In genomic region chr7:84528796-84529533, GRCm38 (mm10) we compare ENCODE assay signal across 9 mouse cellular contexts. TPM values are rescaled to one million over a fixed set of nuclear protein-coding genes. Genes with fewer than 3 reads are reported as not detected.
DNase-seq lines count a peak whose midpoint lies in the region; ATAC-seq and TF ChIP-seq lines count a peak whose summit lies in the region.
"Had no signal": no experiment of that assay in that cellular context is flagged by ENCODE, and none has a peak within 500 bp of the region (broad histone marks: within the 10 kb centered on the region; RNA-seq: fewer than 3 reads in every experiment).

Gm2115 (plus strand) TSS chr7:84528954.

- intact Hi-C loops in gastrocnemius, adult 2 months (cut with DNase I): no loop called here

- H3K9ac ChIP-seq in kidney, embryonic 15.5 days: peak within 1 kb of the TSS; percentile 22; the same call in 1 of the 2 replicates
- no peak within 1 kb of the TSS for H3K9ac ChIP-seq in liver, embryonic 11.5 days (ENCODE audit: low read depth, low read length)
- peak within 1 kb of the TSS; percentile 80 for H3K9ac ChIP-seq in neural tube, embryonic 13.5 days
- H3K9ac ChIP-seq: liver, embryonic 14.5 days had no signal

- no peak within 1 kb of the TSS for H3K27ac ChIP-seq in gastrocnemius, adult 2 months
- H3K27ac ChIP-seq in kidney, embryonic 15.5 days: no peak within 1 kb of the TSS
- H3K27ac ChIP-seq in liver, embryonic 11.5 days (ENCODE audit: low read depth, low read length): no peak within 1 kb of the TSS
- no peak within 1 kb of the TSS for H3K27ac ChIP-seq in neural tube, embryonic 13.5 days (replicated peaks)
- H3K27ac ChIP-seq: liver, embryonic 14.5 days had no signal

- WGBS in kidney, embryonic 15.5 days: 2% methylated on average over 52 of the region's 52 CpGs
- 3% methylated on average over 52 of the region's 52 CpGs for WGBS in liver, embryonic 11.5 days
- under 1% methylated on average over 52 of the region's 52 CpGs for WGBS in neural tube, embryonic 13.5 days

- peaks cover 35% of the 10 kb centered on the region for H3K27me3 ChIP-seq in kidney, embryonic 15.5 days
- H3K27me3 ChIP-seq in liver, embryonic 11.5 days (replicated peaks; ENCODE audit: control insufficient read depth, insufficient read depth, low read length): peaks cover 25% of the 10 kb centered on the region
- peaks cover 24% of the 10 kb centered on the region for H3K27me3 ChIP-seq in neural tube, embryonic 13.5 days

- DNase-seq in gastrocnemius, adult 2 months: peak; percentile 40
- no peak for DNase-seq in gastrocnemius, postnatal 25 days
- peak; percentile 72 to 81 for DNase-seq in cerebellum, postnatal 10 days
- DNase-seq in liver, embryonic 11.5 days (ENCODE audit: low spot score): peak; percentile 39

- H3K4me3 ChIP-seq in gastrocnemius, adult 2 months: peak within 1 kb of the TSS; percentile 56
- H3K4me3 ChIP-seq in kidney, embryonic 15.5 days (replicated peaks): peak within 1 kb of the TSS; percentile 47
- peak within 1 kb of the TSS; percentile 31 for H3K4me3 ChIP-seq in liver, embryonic 11.5 days (ENCODE audit: low read depth, low read length)
- H3K4me3 ChIP-seq in neural tube, embryonic 13.5 days: peak within 1 kb of the TSS; percentile 53

- ATAC-seq in granulocyte monocyte progenitor cell, adult 5-6 weeks (replicated peaks; ENCODE audit: poor library complexity, severe bottlenecking): peak; percentile 52
- peak; percentile 95 for ATAC-seq in kidney, embryonic 15.5 days (replicated peaks; ENCODE audit: low FRiP score)
- ATAC-seq in liver, embryonic 11.5 days (replicated peaks; ENCODE audit: low FRiP score): 0 out of 2 replicates have a peak, but pooled peaks have one; percentile 23
- peak; percentile 84 for ATAC-seq in neural tube, embryonic 13.5 days (ENCODE audit: low read depth)
- no peak for ATAC-seq in monocyte, adult 5-6 weeks (replicated peaks; ENCODE audit: insufficient number of reproducible peaks, low FRiP score, low TSS enrichment, poor library complexity, severe bottlenecking)

- no peak for TF ChIP-seq CTCF in gastrocnemius, adult 2 months (IDR thresholded peaks at IDR 0.05)

- no peaks in the 10 kb centered on the region for H3K36me3 ChIP-seq in kidney, embryonic 15.5 days
- no peaks in the 10 kb centered on the region for H3K36me3 ChIP-seq in liver, embryonic 11.5 days (ENCODE audit: control insufficient read depth, insufficient read depth, low read length)
- no peaks in the 10 kb centered on the region for H3K36me3 ChIP-seq in neural tube, embryonic 13.5 days

- peaks cover 16% of the 10 kb centered on the region for H3K4me1 ChIP-seq in kidney, embryonic 15.5 days
- no peaks in the 10 kb centered on the region for H3K4me1 ChIP-seq in liver, embryonic 11.5 days (replicated peaks; ENCODE audit: control insufficient read depth, insufficient read depth, low read length)
- peaks cover 14% of the 10 kb centered on the region for H3K4me1 ChIP-seq in neural tube, embryonic 13.5 days (replicated peaks)

- no peaks in the 10 kb centered on the region for H3K9me3 ChIP-seq in kidney, embryonic 15.5 days (replicated peaks)
- H3K9me3 ChIP-seq in liver, embryonic 11.5 days (ENCODE audit: control insufficient read depth, low read length): no peaks in the 10 kb centered on the region
- no peaks in the 10 kb centered on the region for H3K9me3 ChIP-seq in neural tube, embryonic 13.5 days

- H3K4me2 ChIP-seq in kidney, embryonic 15.5 days: peak within 1 kb of the TSS; percentile 83
- H3K4me2 ChIP-seq in liver, embryonic 11.5 days: peak within 1 kb of the TSS; percentile 59
- peak within 1 kb of the TSS; percentile 93 for H3K4me2 ChIP-seq in neural tube, embryonic 13.5 days

RNA-seq across cellular contexts. Expression of gene Gm2115, which starts in this region (rescaled TPM):
- total RNA-seq in gastrocnemius, adult 2 months (2021): under 1 TPM; 0.10 to 0.17 TPM
- under 1 TPM; 0.16 to 0.18 TPM for total RNA-seq in gastrocnemius, postnatal 25 days (2021)
- total RNA-seq in granulocyte monocyte progenitor cell, adult 5-6 weeks (2014; fragmentation: Nextera tagmentation): not detected in 2 replicates
- total RNA-seq in granulocyte monocyte progenitor cell, adult 5-6 weeks (2017): not detected in 2 replicates
- polyA plus RNA-seq in kidney, embryonic 15.5 days (2015; fragmentation: Nextera tagmentation; extraction: Ambion mirVana): 0.18 and 0.60 TPM in 2 replicates
- polyA plus RNA-seq in liver, embryonic 11.5 days (2014; fragmentation: Nextera tagmentation; extraction: Ambion mirVana): 0.16 TPM in 1 of 2 replicates, not detected in the other
- 0.76 and 0.98 TPM in 2 replicates for polyA plus RNA-seq in neural tube, embryonic 13.5 days (2015; fragmentation: Nextera tagmentation; extraction: Ambion mirVana)
- not detected in 3 replicates for total RNA-seq in monocyte, adult 5-6 weeks (2017)
- polyA plus RNA-seq: liver, embryonic 14.5 days had no signal

Comparison
In these comparisons a context has a peak if more than half of its experiments do, and no peak if none do; other contexts are left out.
1. Peak in DNase-seq and H3K4me3 ChIP-seq in gastrocnemius, adult 2 months; RNA of the gene not detected or under 1 TPM.
2. Peak in ATAC-seq in granulocyte monocyte progenitor cell, adult 5-6 weeks; RNA of the gene not detected or under 1 TPM.
3. Peak in ATAC-seq, H3K4me3 ChIP-seq, H3K9ac ChIP-seq and H3K4me2 ChIP-seq in kidney, embryonic 15.5 days; RNA of the gene not detected or under 1 TPM.
4. Peak in DNase-seq, ATAC-seq, H3K4me3 ChIP-seq and H3K4me2 ChIP-seq in liver, embryonic 11.5 days; RNA of the gene not detected or under 1 TPM.
5. Peak in ATAC-seq, H3K4me3 ChIP-seq, H3K9ac ChIP-seq and H3K4me2 ChIP-seq in neural tube, embryonic 13.5 days; RNA of the gene not detected or under 1 TPM.